Mouse (Mus musculus): ENCODE measurements at regions not wholly inside any gene's neighbourhood (a gene's known extent, or its start where the extent isn't known, plus 50 kb on each side); places are given as distances from the start of the nearest gene placed in this dataset.
"Not testable (repeated sequence)": the region's sequence is repeated elsewhere in the genome, so short reads cannot be mapped to it uniquely, and the experiment has no call there.

DNA sequence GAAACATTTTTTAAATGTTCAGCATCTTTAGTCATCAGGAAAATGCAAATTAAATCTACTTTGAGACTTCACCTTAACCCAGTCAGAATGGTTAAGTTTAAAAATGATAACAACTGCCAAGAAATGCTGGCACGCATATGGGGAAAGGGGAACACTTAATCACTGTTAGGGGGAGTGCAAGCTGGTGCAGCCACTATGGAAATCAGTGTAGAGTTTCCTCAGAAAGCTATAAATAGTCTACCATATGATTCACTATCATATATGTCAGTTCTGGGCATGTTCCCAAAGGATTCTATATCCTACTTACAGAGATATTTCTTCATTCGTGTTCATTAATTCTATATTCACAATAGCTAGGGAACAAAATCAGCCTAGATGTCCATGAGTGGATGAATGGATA is 61.6 kb upstream of the Tra2b start:
- no peak for DNase-seq (ENCODE audit: low spot score)

DNA sequence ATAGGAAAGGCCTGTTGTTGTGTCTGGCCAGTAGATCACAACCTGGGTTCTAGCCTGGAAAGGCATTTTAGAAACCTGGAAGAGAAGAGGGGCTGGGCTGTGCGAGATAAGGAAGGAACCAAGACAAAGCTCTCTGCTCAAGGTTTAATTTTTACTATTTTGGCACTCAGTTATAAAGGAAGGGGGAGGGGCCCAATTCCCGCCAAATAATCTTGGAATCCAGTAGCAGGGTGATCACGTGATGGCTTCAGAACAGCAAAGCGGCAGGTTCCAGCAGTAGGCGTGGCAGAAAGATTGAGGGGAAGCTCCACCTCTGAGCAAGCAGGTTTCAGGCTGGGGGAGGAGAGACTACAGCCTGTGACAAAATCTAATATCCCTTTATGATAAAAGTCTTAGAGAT is 59.4 kb upstream of the Tra2b start:
- DNase-seq (ENCODE audit: low spot score), result not testable (repeated sequence)

DNA sequence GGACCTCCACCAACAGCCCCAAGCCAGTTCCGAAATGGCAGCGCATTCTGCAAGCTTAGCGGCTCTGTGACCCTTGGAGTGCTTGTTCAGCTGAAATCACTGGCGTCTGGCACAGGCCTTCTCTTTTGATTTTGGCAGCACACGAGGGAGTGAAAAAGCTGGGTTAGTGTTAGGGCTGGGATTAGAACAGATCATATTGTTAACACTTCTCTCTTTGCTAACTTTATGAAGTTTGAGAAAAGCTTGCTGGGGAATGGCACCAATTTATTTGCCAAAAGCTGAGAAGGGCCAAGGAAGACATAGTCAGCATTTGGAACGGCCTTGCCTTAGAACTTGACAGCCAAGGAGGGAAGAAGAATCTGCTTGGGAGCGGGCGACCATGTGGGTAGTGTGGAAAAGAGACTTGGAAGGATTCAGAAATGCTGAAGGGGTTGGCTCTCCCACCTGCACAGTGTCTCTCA is 50.5 kb upstream of the Tra2b start:
- peak; percentile 13 for DNase-seq (ENCODE audit: low spot score)

Data from gastrocnemius, adult 18-20 months (tissue).